Mouse (Mus musculus): ENCODE data around the gene Slc27a5. TPM values are rescaled to one million over a fixed set of nuclear protein-coding genes. Genes with fewer than 3 reads are reported as not detected.

Slc27a5 gene
- polyA plus RNA-seq, 1 experiment from 2014 or later: 0.38 TPM

GRCm38 (mm10) chr7:12997230-12997629 lies 762 bp downstream of the Slc27a5 start:
- no peaks in the 10 kb centered on the region for H3K36me3 ChIP-seq (ENCODE audit: control insufficient read depth, insufficient read depth, low read length)
- H3K9ac ChIP-seq (ENCODE audit: low read depth, low read length): no peak overlapping the region
- no peak overlapping the region for H3K4me2 ChIP-seq (ENCODE audit: low read length)
- H3K4me3 ChIP-seq (ENCODE audit: low read length): no peak overlapping the region
- ATAC-seq: no peak
- H3K9me3 ChIP-seq (ENCODE audit: control insufficient read depth, low read length): no peaks in the 10 kb centered on the region
- H3K27me3 ChIP-seq (replicated peaks; ENCODE audit: control insufficient read depth, insufficient read depth, low read length): no peaks in the 10 kb centered on the region
- no peak overlapping the region for H3K27ac ChIP-seq (ENCODE audit: low read depth, low read length)
- no peaks in the 10 kb centered on the region for H3K4me1 ChIP-seq (ENCODE audit: control insufficient read depth, insufficient read depth, low read depth, low read length)
- 69% methylated on average over 5 of the region's 5 CpGs for whole genome bisulfite sequencing

GRCm38 (mm10) chr7:12995862-12996261 lies 2.1 kb downstream of the Slc27a5 start:
- Histone ChIP-seq H3K9me3 (ENCODE audit: control insufficient read depth, low read length) (no peaks in the 10 kb centered on the region), H3K4me2 (ENCODE audit: low read length) (no peak overlapping the region), H3K36me3 (ENCODE audit: control insufficient read depth, insufficient read depth, low read length) (no peaks in the 10 kb centered on the region), H3K4me3 (ENCODE audit: low read length) (no peak overlapping the region), H3K27ac (ENCODE audit: low read depth, low read length) (no peak overlapping the region), H3K27me3 (replicated peaks; ENCODE audit: control insufficient read depth, insufficient read depth, low read length) (no peaks in the 10 kb centered on the region), H3K4me1 (ENCODE audit: control insufficient read depth, insufficient read depth, low read depth, low read length) (no peaks in the 10 kb centered on the region), H3K9ac (ENCODE audit: low read depth, low read length) (no peak overlapping the region)
- no peak for ATAC-seq

- Histone ChIP-seq H3K27ac (ENCODE audit: low read depth, low read length) (no peak overlapping the region), H3K4me3 (ENCODE audit: low read length) (no peak overlapping the region), H3K9me3 (ENCODE audit: control insufficient read depth, low read length) (no peaks in the 10 kb centered on the region), H3K4me1 (ENCODE audit: control insufficient read depth, insufficient read depth, low read depth, low read length) (no peaks in the 10 kb centered on the region), H3K4me2 (ENCODE audit: low read length) (no peak overlapping the region), H3K9ac (ENCODE audit: low read depth, low read length) (no peak overlapping the region), H3K36me3 (ENCODE audit: control insufficient read depth, insufficient read depth, low read length) (no peaks in the 10 kb centered on the region), H3K27me3 (replicated peaks; ENCODE audit: control insufficient read depth, insufficient read depth, low read length) (no peaks in the 10 kb centered on the region)
- 93% methylated on average over 10 of the region's 10 CpGs for WGBS
- no peak for ATAC-seq
Observed at GRCm38 (mm10) chr7:12993148-12993547, 4.8 kb downstream of the Slc27a5 start.

- no peaks in the 10 kb centered on the region for H3K9me3 ChIP-seq (ENCODE audit: control insufficient read depth, low read length)
- no peak overlapping the region for H3K4me3 ChIP-seq (ENCODE audit: low read length)
- no peak overlapping the region for H3K27ac ChIP-seq (ENCODE audit: low read depth, low read length)
- 3% methylated on average over 3 of the region's 3 CpGs for WGBS
- H3K27me3 ChIP-seq (replicated peaks; ENCODE audit: control insufficient read depth, insufficient read depth, low read length): no peaks in the 10 kb centered on the region
- H3K4me2 ChIP-seq (ENCODE audit: low read length): no peak overlapping the region
- no peak for ATAC-seq
- no peak overlapping the region for H3K9ac ChIP-seq (ENCODE audit: low read depth, low read length)
- H3K4me1 ChIP-seq (ENCODE audit: control insufficient read depth, insufficient read depth, low read depth, low read length): no peaks in the 10 kb centered on the region
- H3K36me3 ChIP-seq (ENCODE audit: control insufficient read depth, insufficient read depth, low read length): no peaks in the 10 kb centered on the region
Observed at GRCm38 (mm10) chr7:12992222-12992621, 5.8 kb downstream of the Slc27a5 start.

GRCm38 (mm10) chr7:12987409-12988189 lies 10.4 kb downstream of the Slc27a5 start:
- 86% methylated on average over 8 of the region's 8 CpGs for WGBS
- Histone ChIP-seq H3K27me3 (replicated peaks; ENCODE audit: control insufficient read depth, insufficient read depth, low read length) (no peaks in the 10 kb centered on the region), H3K4me3 (ENCODE audit: low read length) (no peak overlapping the region), H3K36me3 (ENCODE audit: control insufficient read depth, insufficient read depth, low read length) (no peaks in the 10 kb centered on the region), H3K4me1 (ENCODE audit: control insufficient read depth, insufficient read depth, low read depth, low read length) (no peaks in the 10 kb centered on the region), H3K4me2 (ENCODE audit: low read length) (no peak overlapping the region), H3K27ac (ENCODE audit: low read depth, low read length) (no peak overlapping the region), H3K9me3 (ENCODE audit: control insufficient read depth, low read length) (no peaks in the 10 kb centered on the region), H3K9ac (ENCODE audit: low read depth, low read length) (no peak overlapping the region)
- ATAC-seq: no peak

- WGBS: 89% methylated on average over 8 of the region's 8 CpGs
- Histone ChIP-seq H3K27ac (ENCODE audit: low read depth, low read length) (no peak overlapping the region), H3K4me2 (ENCODE audit: low read length) (no peak overlapping the region), H3K9me3 (ENCODE audit: control insufficient read depth, low read length) (no peaks in the 10 kb centered on the region), H3K4me1 (ENCODE audit: control insufficient read depth, insufficient read depth, low read depth, low read length) (no peaks in the 10 kb centered on the region), H3K4me3 (ENCODE audit: low read length) (no peak overlapping the region), H3K36me3 (ENCODE audit: control insufficient read depth, insufficient read depth, low read length) (no peaks in the 10 kb centered on the region), H3K27me3 (replicated peaks; ENCODE audit: control insufficient read depth, insufficient read depth, low read length) (no peaks in the 10 kb centered on the region), H3K9ac (ENCODE audit: low read depth, low read length) (no peak overlapping the region)
- ATAC-seq: no peak
Observed at GRCm38 (mm10) chr7:12986906-12987305, 11.1 kb downstream of the Slc27a5 start.

GRCm38 (mm10) chr7:12985724-12986123 lies 12.3 kb downstream of the Slc27a5 start:
- no peaks in the 10 kb centered on the region for H3K9me3 ChIP-seq (ENCODE audit: control insufficient read depth, low read length)
- H3K4me1 ChIP-seq (ENCODE audit: control insufficient read depth, insufficient read depth, low read depth, low read length): no peaks in the 10 kb centered on the region
- H3K4me2 ChIP-seq (ENCODE audit: low read length): no peak overlapping the region
- WGBS: 91% methylated on average over 1 of the region's 1 CpGs
- H3K9ac ChIP-seq (ENCODE audit: low read depth, low read length): no peak overlapping the region
- no peaks in the 10 kb centered on the region for H3K27me3 ChIP-seq (replicated peaks; ENCODE audit: control insufficient read depth, insufficient read depth, low read length)
- H3K36me3 ChIP-seq (ENCODE audit: control insufficient read depth, insufficient read depth, low read length): no peaks in the 10 kb centered on the region
- H3K4me3 ChIP-seq (ENCODE audit: low read length): no peak overlapping the region
- no peak overlapping the region for H3K27ac ChIP-seq (ENCODE audit: low read depth, low read length)
- no peak for ATAC-seq

- WGBS: 84% methylated on average over 7 of the region's 7 CpGs
Observed at GRCm38 (mm10) chr7:12980291-12980690, 17.7 kb downstream of the Slc27a5 start.

GRCm38 (mm10) chr7:12979776-12980175 lies 18.2 kb downstream of the Slc27a5 start:
- 77% methylated on average over 6 of the region's 6 CpGs for WGBS
- Histone ChIP-seq H3K36me3 (ENCODE audit: control insufficient read depth, insufficient read depth, low read length) (no peaks in the 10 kb centered on the region), H3K27ac (ENCODE audit: low read depth, low read length) (no peak overlapping the region), H3K9ac (ENCODE audit: low read depth, low read length) (no peak overlapping the region), H3K4me2 (ENCODE audit: low read length) (no peak overlapping the region), H3K4me1 (ENCODE audit: control insufficient read depth, insufficient read depth, low read depth, low read length) (peaks cover 11% of the 10 kb centered on the region), H3K4me3 (ENCODE audit: low read length) (no peak overlapping the region), H3K9me3 (ENCODE audit: control insufficient read depth, low read length) (no peaks in the 10 kb centered on the region), H3K27me3 (replicated peaks; ENCODE audit: control insufficient read depth, insufficient read depth, low read length) (no peaks in the 10 kb centered on the region)
- no peak for ATAC-seq

More at GRCm38 (mm10) chr7:12980291-12980690, 17.7 kb downstream of the Slc27a5 start:
- no peak overlapping the region for H3K9ac ChIP-seq (ENCODE audit: low read depth, low read length)
- H3K4me2 ChIP-seq (ENCODE audit: low read length): no peak overlapping the region
- ATAC-seq: no peak
- H3K36me3 ChIP-seq (ENCODE audit: control insufficient read depth, insufficient read depth, low read length): no peaks in the 10 kb centered on the region
- peaks cover 11% of the 10 kb centered on the region for H3K4me1 ChIP-seq (ENCODE audit: control insufficient read depth, insufficient read depth, low read depth, low read length)
- H3K27ac ChIP-seq (ENCODE audit: low read depth, low read length): no peak overlapping the region
- H3K4me3 ChIP-seq (ENCODE audit: low read length): no peak overlapping the region
- H3K9me3 ChIP-seq (ENCODE audit: control insufficient read depth, low read length): no peaks in the 10 kb centered on the region
- H3K27me3 ChIP-seq (replicated peaks; ENCODE audit: control insufficient read depth, insufficient read depth, low read length): no peaks in the 10 kb centered on the region
